Mouse (Mus musculus) thymus, adult 2 months (tissue): ENCODE results near the gene Olfr92.

Source experiments
- CTCF ChIP-seq: fragments of 200-500 bp; IDR thresholded peaks from 2 replicates; pipeline ENCODE4 v1.5.1; 2012; ENCODE audit warnings: mild to moderate bottlenecking, control low read depth, low read length, moderate library complexity, borderline replicate concordance; ENCODE audit not compliant: control insufficient read depth, poor library complexity, insufficient read depth; ENCODE audit errors: extremely low read depth
- POLR2A ChIP-seq: fragments of 200-500 bp; IDR thresholded peaks from 2 replicates; pipeline ENCODE4 v1.6.1; 2012; ENCODE audit warnings: mild to moderate bottlenecking, low read length, control low read depth, moderate library complexity; ENCODE audit not compliant: control insufficient read depth, poor library complexity, insufficient read depth; ENCODE audit errors: extremely low read depth

DNA sequence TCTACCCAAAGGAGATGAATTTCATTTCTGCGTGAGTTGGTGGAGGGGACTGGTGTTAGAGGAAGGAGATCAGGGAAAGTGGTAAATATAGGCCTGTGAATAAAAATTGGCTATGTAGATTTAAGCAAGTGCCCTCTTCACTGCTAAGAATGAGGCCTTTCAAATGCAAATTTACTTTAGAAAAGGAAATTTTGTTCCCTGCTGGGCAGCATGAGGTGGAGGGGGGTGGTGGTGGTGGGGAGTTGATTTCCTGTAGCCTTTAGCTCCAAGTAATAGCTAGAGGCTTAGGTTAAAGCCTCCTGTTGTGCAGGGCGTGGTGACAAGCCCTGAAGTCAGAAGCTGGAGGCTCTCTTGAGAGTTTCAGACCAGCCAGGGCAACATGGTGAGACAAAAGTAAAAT is 40.9 kb downstream of the Olfr92 start:
- TF ChIP-seq CTCF (no peak), POLR2A (no peak)
